Mouse (Mus musculus) midbrain, postnatal 0 days (tissue): ENCODE data around the gene Atp8b4. TPM values are rescaled to one million over a fixed set of nuclear protein-coding genes. Genes with fewer than 3 reads are reported as not detected.

Source experiments
- ATAC-seq: fragments of 200-750 bp; cut with Nextera tagmentation; 2 replicates; pipeline ENCODE4 v1.8.0; 2017; ENCODE audit warnings: moderate number of reproducible peaks, mild to moderate bottlenecking, moderate TSS enrichment, moderate library complexity; ENCODE audit not compliant: low FRiP score
- DNase-seq: peaks from one replicate; pipeline ENCODE4 v3.0.0-alpha.2; 2015; ENCODE audit warnings: low spot score
- H3K27ac ChIP-seq: fragments of 300-500 bp; sonication (generic); 2 replicates; pipeline ENCODE4 v1.5.1; 2014; ENCODE audit warnings: low read depth, mild to moderate bottlenecking, low read length, mixed read lengths
- H3K27me3 ChIP-seq: fragments of 300-500 bp; sonication (generic); 2 replicates; pipeline ENCODE4 v1.6.1; 2014; ENCODE audit warnings: low read length, control low read depth, mixed read lengths; ENCODE audit not compliant: insufficient read depth
- H3K36me3 ChIP-seq: fragments of 300-500 bp; sonication (generic); 2 replicates; pipeline ENCODE4 v1.6.1; 2014; ENCODE audit warnings: low read length, control low read depth, mixed read lengths; ENCODE audit not compliant: insufficient read depth
- H3K4me1 ChIP-seq: fragments of 300-500 bp; sonication (generic); 2 replicates; pipeline ENCODE4 v1.6.1; 2014; ENCODE audit warnings: mild to moderate bottlenecking, control low read depth, antibody characterized with exemption, low read length, mixed read lengths; ENCODE audit not compliant: insufficient read depth
- H3K4me2 ChIP-seq: fragments of 300-500 bp; sonication (generic); 2 replicates; pipeline ENCODE4 v1.6.1; 2014; ENCODE audit warnings: low read depth, mild to moderate bottlenecking, low read length, mixed read lengths; ENCODE audit not compliant: poor library complexity, severe bottlenecking
- H3K4me3 ChIP-seq: fragments of 300-500 bp; sonication (generic); 2 replicates; pipeline ENCODE4 v1.5.1; 2014; ENCODE audit warnings: low read depth, mild to moderate bottlenecking, low read length, moderate library complexity
- H3K9ac ChIP-seq: fragments of 300-500 bp; sonication (generic); replicated peaks from 2 replicates; pipeline ENCODE4 v1.6.1; 2014; ENCODE audit warnings: mild to moderate bottlenecking, low read length, moderate library complexity, mixed read lengths; ENCODE audit not compliant: poor library complexity, severe bottlenecking
- H3K9me3 ChIP-seq: fragments of 300-500 bp; sonication (generic); 2 replicates; pipeline ENCODE4 v1.6.1; 2016; ENCODE audit warnings: low read length, control low read depth
- CTCF ChIP-seq: IDR thresholded peaks from 2 replicates; pipeline ENCODE4 v1.5.1; 2016; ENCODE audit warnings: antibody characterized with exemption, mild to moderate bottlenecking
- WGBS: fragments of 180-500 bp; shearing (Covaris S2); extraction: QIAGEN DNeasy Blood & Tissue Kit; methylation state at CpG from one replicate; pipeline ENCODE4 v1.1.7; 2014; 5-methylcytosine and 5-hydroxymethylcytosine counted together
- polyA plus RNA-seq: library from polyadenylated mRNA; unstranded; fragments of >200 nt; fragmentation: Nextera tagmentation; extraction: Ambion mirVana; gene quantifications from 2 replicates; pipeline ENCODE4 v1.2.1, GENCODE M21; 2015
- total RNA-seq: library from RNA; depleted of rRNA; stranded (reverse); fragments of >200 nt; gene quantifications from 2 replicates; pipeline ENCODE4 v1.2.3, GENCODE M21; 2014

The Atp8b4 gene
- total and polyA plus RNA-seq, 2 experiments from 2014 or later, result 0.22 TPM; not detected in 1

DNA sequence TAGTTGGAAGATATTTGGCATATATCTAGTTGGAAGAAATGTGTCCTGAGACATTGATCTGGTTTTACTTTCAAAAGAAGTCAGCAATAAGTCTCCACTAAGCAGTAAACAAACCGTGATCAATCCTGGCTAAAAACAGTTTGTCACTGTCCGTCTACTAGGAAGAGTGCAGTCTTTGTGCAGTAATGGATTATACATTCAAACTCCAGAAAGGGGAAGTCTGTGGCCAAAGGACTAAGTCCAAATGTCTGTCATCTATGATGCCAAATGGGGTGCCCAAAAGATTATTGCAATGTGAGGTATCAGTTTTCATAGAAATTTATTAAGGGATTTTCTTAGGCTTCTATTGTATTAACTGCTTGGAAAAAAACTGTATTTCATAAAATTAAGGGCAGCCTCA is 102.3 kb downstream of the Atp8b4 start:
- 84% methylated on average over 2 of the region's 2 CpGs for WGBS
- Histone ChIP-seq H3K4me1 (no peaks in the 10 kb centered on the region), H3K4me3 (no peak overlapping the region), H3K27ac (no peak overlapping the region), H3K36me3 (no peaks in the 10 kb centered on the region), H3K9ac (no peak overlapping the region), H3K27me3 (no peaks in the 10 kb centered on the region), H3K9me3 (no peaks in the 10 kb centered on the region), H3K4me2 (no peak overlapping the region)
- DNase-seq (no peak), ATAC-seq (no peak)
- TF ChIP-seq CTCF, result no peak

DNA sequence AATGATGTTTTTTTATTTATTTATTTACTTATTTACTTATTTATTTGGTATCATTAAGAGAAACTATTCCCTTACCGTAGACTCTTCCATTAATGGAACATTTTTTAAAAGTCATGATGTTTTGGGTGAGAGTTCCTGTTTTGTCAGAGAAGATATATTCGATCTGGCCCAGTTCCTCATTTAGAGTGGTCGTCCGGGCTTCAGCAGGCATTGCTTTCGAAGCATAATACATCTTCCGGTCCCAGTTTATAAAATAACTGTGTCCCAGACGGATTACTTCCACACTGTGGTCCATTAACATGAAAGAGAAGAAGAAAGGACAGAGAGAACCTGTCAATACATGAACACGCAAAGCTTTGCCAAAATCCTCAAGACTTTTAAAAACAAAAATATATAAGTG is 103.0 kb downstream of the Atp8b4 start:
- no peak overlapping the region for H3K27ac ChIP-seq
- TF ChIP-seq CTCF, result no peak
- H3K27me3 ChIP-seq, result no peaks in the 10 kb centered on the region
- ATAC-seq (no peak), DNase-seq (no peak)
- no peaks in the 10 kb centered on the region for H3K9me3 ChIP-seq
- no peak overlapping the region for H3K4me3 ChIP-seq
- WGBS, result 88% methylated on average over 8 of the region's 8 CpGs
- no peaks in the 10 kb centered on the region for H3K4me1 ChIP-seq
- H3K9ac ChIP-seq, result no peak overlapping the region
- no peaks in the 10 kb centered on the region for H3K36me3 ChIP-seq
- H3K4me2 ChIP-seq, result no peak overlapping the region

DNA sequence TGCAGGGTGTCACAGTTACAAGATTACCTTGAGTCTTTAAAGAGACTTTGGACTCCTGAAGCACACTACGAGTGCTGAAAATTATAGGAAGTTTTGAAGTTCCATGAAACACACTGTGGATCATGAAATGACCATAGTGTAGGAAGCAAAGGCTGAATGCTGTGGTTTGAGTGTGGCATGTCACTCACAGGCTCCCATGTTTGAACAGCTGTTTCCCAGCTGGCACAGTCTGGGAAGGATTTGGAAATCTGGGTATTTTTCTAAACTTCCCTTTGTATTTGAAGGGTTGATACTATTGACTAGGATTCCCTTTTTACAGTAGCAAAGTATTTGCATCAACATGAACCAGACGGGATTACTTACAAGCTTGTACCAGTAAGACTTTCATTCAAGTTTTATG is 105.5 kb downstream of the Atp8b4 start:
- ATAC-seq (no peak), DNase-seq (no peak)
- no peaks in the 10 kb centered on the region for H3K4me1 ChIP-seq
- no peak overlapping the region for H3K9ac ChIP-seq
- no peak overlapping the region for H3K27ac ChIP-seq
- no peak overlapping the region for H3K4me3 ChIP-seq
- H3K27me3 ChIP-seq, result no peaks in the 10 kb centered on the region
- H3K9me3 ChIP-seq, result no peaks in the 10 kb centered on the region
- TF ChIP-seq CTCF, result no peak
- no peak overlapping the region for H3K4me2 ChIP-seq
- no peaks in the 10 kb centered on the region for H3K36me3 ChIP-seq
- 80% methylated on average over 2 of the region's 2 CpGs for WGBS

DNA sequence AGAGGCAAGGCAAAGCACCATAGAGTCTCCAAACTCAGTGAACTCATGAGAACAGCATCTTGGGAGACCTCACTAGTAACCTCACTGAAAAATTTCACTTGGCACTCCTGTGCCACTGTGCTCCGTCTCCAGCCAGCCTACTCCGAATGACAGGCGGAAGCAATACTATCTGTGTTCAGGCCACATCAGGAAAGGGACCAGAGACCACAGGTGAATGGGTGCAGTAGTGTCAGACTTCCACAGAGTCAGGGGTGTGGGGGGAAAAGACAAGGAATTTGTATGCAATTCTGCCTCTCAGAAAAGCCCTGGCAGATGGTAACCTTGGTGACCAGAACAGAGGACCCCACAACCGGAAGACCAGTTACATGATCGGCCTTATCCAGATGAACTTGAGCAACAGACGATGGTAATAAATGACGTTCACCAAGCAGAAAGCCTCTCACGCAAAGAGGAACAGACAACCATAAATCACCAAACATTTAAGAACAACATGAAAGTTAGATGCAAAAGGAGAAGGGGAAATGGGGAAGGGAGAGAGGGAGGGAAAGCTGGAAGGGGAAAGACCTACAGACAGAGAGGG is 112.9 kb downstream of the Atp8b4 start:
- Histone ChIP-seq H3K27ac (no peak overlapping the region), H3K9me3 (no peaks in the 10 kb centered on the region), H3K9ac (no peak overlapping the region), H3K27me3 (no peaks in the 10 kb centered on the region), H3K36me3 (no peaks in the 10 kb centered on the region), H3K4me3 (no peak overlapping the region), H3K4me1 (no peaks in the 10 kb centered on the region), H3K4me2 (no peak overlapping the region)
- no peak for DNase-seq
- no peak for TF ChIP-seq CTCF
- no peak for ATAC-seq
- WGBS, result 89% methylated on average over 8 of the region's 8 CpGs

DNA sequence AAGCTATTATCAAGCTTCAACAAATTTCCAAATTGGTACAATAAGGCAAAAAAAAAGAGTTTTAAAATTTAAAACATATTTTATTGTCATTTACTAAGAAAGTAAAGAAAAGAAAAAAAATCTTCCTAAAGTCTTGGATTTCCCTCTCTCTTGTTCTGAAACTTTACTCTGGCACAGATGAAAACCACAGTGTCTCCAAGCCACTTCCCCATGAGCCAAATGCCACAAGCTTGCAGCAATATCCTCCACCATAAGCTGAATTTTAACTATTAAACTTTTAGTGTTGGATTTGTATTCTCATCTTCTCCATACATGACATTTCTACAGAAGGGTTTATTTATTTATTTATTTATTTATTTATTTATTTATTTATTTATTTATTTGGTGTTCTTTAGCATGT is 114.4 kb downstream of the Atp8b4 start:
- Histone ChIP-seq H3K4me2 (no peak overlapping the region), H3K27me3 (no peaks in the 10 kb centered on the region), H3K4me1 (no peaks in the 10 kb centered on the region), H3K36me3 (no peaks in the 10 kb centered on the region), H3K27ac (no peak overlapping the region), H3K9ac (no peak overlapping the region), H3K4me3 (no peak overlapping the region), H3K9me3 (no peaks in the 10 kb centered on the region)
- DNase-seq, result no peak
- TF ChIP-seq CTCF, result no peak
- no peak for ATAC-seq

DNA sequence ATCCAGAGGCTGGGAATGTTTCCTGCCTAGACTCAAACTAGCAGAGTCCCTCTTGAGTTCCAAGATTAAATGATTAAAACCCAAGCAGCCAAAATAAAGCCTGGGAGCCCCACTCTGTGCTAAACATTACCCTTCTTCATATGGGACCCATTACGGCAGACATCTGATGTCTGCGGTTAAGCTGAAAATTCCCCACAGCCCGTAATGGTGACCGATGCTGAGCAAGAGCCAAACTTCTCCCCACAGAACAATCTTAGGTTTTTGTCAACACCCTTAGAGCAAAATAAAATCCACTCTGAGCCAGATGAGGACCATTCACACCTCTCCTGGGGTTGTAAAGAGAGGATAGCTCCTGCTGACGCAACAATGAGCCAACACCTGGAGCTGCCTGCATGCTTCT is 120.2 kb downstream of the Atp8b4 start:
- H3K4me1 ChIP-seq, result no peaks in the 10 kb centered on the region
- no peak for TF ChIP-seq CTCF
- H3K9ac ChIP-seq, result no peak overlapping the region
- H3K4me3 ChIP-seq, result no peak overlapping the region
- DNase-seq (no peak), ATAC-seq (no peak)
- H3K9me3 ChIP-seq, result no peaks in the 10 kb centered on the region
- over 99% methylated on average over 5 of the region's 5 CpGs for WGBS
- H3K36me3 ChIP-seq, result no peaks in the 10 kb centered on the region
- H3K27me3 ChIP-seq, result no peaks in the 10 kb centered on the region
- no peak overlapping the region for H3K27ac ChIP-seq
- H3K4me2 ChIP-seq, result no peak overlapping the region
